Mouse (Mus musculus): ENCODE measurements around the gene Dph2. TPM values are rescaled to one million over a fixed set of nuclear protein-coding genes. Genes with fewer than 3 reads are reported as not detected.

Dph2 gene
- polyA plus RNA-seq, 1 experiment = 6.9 TPM

GRCm38 (mm10) chr4:117867000-117867399, 24.8 kb downstream of the Dph2 start:
- Histone ChIP-seq H3K4me1 (ENCODE audit: control insufficient read depth, insufficient read depth, insufficient read length, low read length) (peaks cover 9% of the 10 kb centered on the region), H3K27ac (ENCODE audit: insufficient read depth, low read depth, low read length) (no peak overlapping the region), H3K4me3 (ENCODE audit: low read depth, low read length) (no peak overlapping the region), H3K27me3 (ENCODE audit: control insufficient read depth, insufficient read depth, low read length) (no peaks in the 10 kb centered on the region), H3K36me3 (ENCODE audit: control insufficient read depth, insufficient read depth, low read length) (no peaks in the 10 kb centered on the region)
- 77% methylated on average over 6 of the region's 6 CpGs for WGBS
- no peak for TF ChIP-seq CTCF (IDR thresholded peaks at IDR 0.05; ENCODE audit: extremely low read depth, insufficient read length, insufficient replicate concordance, low read depth, low read length)
- TF ChIP-seq POLR2A (IDR thresholded peaks at IDR 0.05; ENCODE audit: low read depth, low read length) = no peak

- 26% methylated on average over 9 of the region's 9 CpGs for WGBS
- peaks cover 9% of the 10 kb centered on the region for H3K4me1 ChIP-seq (ENCODE audit: control insufficient read depth, insufficient read depth, insufficient read length, low read length)
These were observed 25.7 kb downstream of the Dph2 start for GRCm38 (mm10) chr4:117866083-117866482.

GRCm38 (mm10) chr4:117862823-117863222, 29.0 kb downstream of the Dph2 start:
- Histone ChIP-seq H3K4me1 (ENCODE audit: control insufficient read depth, insufficient read depth, insufficient read length, low read length) (peaks cover 19% of the 10 kb centered on the region), H3K27ac (ENCODE audit: insufficient read depth, low read depth, low read length) (no peak overlapping the region), H3K4me3 (ENCODE audit: low read depth, low read length) (no peak overlapping the region), H3K27me3 (ENCODE audit: control insufficient read depth, insufficient read depth, low read length) (no peaks in the 10 kb centered on the region), H3K36me3 (ENCODE audit: control insufficient read depth, insufficient read depth, low read length) (no peaks in the 10 kb centered on the region)
- no peak for TF ChIP-seq CTCF (IDR thresholded peaks at IDR 0.05; ENCODE audit: extremely low read depth, insufficient read length, insufficient replicate concordance, low read depth, low read length)
- no peak for TF ChIP-seq POLR2A (IDR thresholded peaks at IDR 0.05; ENCODE audit: low read depth, low read length)
- WGBS = 56% methylated on average over 4 of the region's 4 CpGs

More at GRCm38 (mm10) chr4:117866083-117866482, 25.7 kb downstream of the Dph2 start:
- Histone ChIP-seq H3K4me3 (ENCODE audit: low read depth, low read length) (no peak overlapping the region), H3K27ac (ENCODE audit: insufficient read depth, low read depth, low read length) (no peak overlapping the region), H3K27me3 (ENCODE audit: control insufficient read depth, insufficient read depth, low read length) (no peaks in the 10 kb centered on the region), H3K36me3 (ENCODE audit: control insufficient read depth, insufficient read depth, low read length) (no peaks in the 10 kb centered on the region)
- TF ChIP-seq POLR2A (IDR thresholded peaks at IDR 0.05; ENCODE audit: low read depth, low read length) (no peak), CTCF (IDR thresholded peaks at IDR 0.05; ENCODE audit: extremely low read depth, insufficient read length, insufficient replicate concordance, low read depth, low read length) (no peak)

- no peaks in the 10 kb centered on the region for H3K27me3 ChIP-seq (ENCODE audit: control insufficient read depth, insufficient read depth, low read length)
- no peak overlapping the region for H3K4me3 ChIP-seq (ENCODE audit: low read depth, low read length)
- H3K36me3 ChIP-seq (ENCODE audit: control insufficient read depth, insufficient read depth, low read length) = no peaks in the 10 kb centered on the region; the same call in 1 of the 2 replicates
- no peak for TF ChIP-seq CTCF (IDR thresholded peaks at IDR 0.05; ENCODE audit: extremely low read depth, insufficient read length, insufficient replicate concordance, low read depth, low read length)
- no peak for TF ChIP-seq POLR2A (IDR thresholded peaks at IDR 0.05; ENCODE audit: low read depth, low read length)
- H3K27ac ChIP-seq (ENCODE audit: insufficient read depth, low read depth, low read length) = no peak overlapping the region
- WGBS = 83% methylated on average over 9 of the region's 9 CpGs
- H3K4me1 ChIP-seq (ENCODE audit: control insufficient read depth, insufficient read depth, insufficient read length, low read length) = peaks cover 10% of the 10 kb centered on the region
These were observed 31.3 kb downstream of the Dph2 start for GRCm38 (mm10) chr4:117860570-117860969.

GRCm38 (mm10) chr4:117858794-117859193, 33.0 kb downstream of the Dph2 start:
- 52% methylated on average over 3 of the region's 3 CpGs for WGBS
- H3K4me1 ChIP-seq (ENCODE audit: control insufficient read depth, insufficient read depth, insufficient read length, low read length) = peaks cover 10% of the 10 kb centered on the region
- no peak overlapping the region for H3K27ac ChIP-seq (ENCODE audit: insufficient read depth, low read depth, low read length)
- H3K4me3 ChIP-seq (ENCODE audit: low read depth, low read length) = no peak overlapping the region
- H3K27me3 ChIP-seq (ENCODE audit: control insufficient read depth, insufficient read depth, low read length) = no peaks in the 10 kb centered on the region
- TF ChIP-seq CTCF (IDR thresholded peaks at IDR 0.05; ENCODE audit: extremely low read depth, insufficient read length, insufficient replicate concordance, low read depth, low read length) (peak; percentile 64; the same call in 1 of the 2 replicates), POLR2A (IDR thresholded peaks at IDR 0.05; ENCODE audit: low read depth, low read length) (no peak)
- no peaks in the 10 kb centered on the region; the same call in 1 of the 2 replicates for H3K36me3 ChIP-seq (ENCODE audit: control insufficient read depth, insufficient read depth, low read length)

GRCm38 (mm10) chr4:117855146-117855545, 36.7 kb downstream of the Dph2 start:
- WGBS = 91% methylated on average over 9 of the region's 9 CpGs
- Histone ChIP-seq H3K4me3 (ENCODE audit: low read depth, low read length) (no peak overlapping the region), H3K27me3 (ENCODE audit: control insufficient read depth, insufficient read depth, low read length) (no peaks in the 10 kb centered on the region), H3K36me3 (ENCODE audit: control insufficient read depth, insufficient read depth, low read length) (no peaks in the 10 kb centered on the region; the same call in 1 of the 2 replicates), H3K4me1 (ENCODE audit: control insufficient read depth, insufficient read depth, insufficient read length, low read length) (peaks cover 11% of the 10 kb centered on the region), H3K27ac (ENCODE audit: insufficient read depth, low read depth, low read length) (no peak overlapping the region)
- TF ChIP-seq CTCF (IDR thresholded peaks at IDR 0.05; ENCODE audit: extremely low read depth, insufficient read length, insufficient replicate concordance, low read depth, low read length) = no peak
- no peak for TF ChIP-seq POLR2A (IDR thresholded peaks at IDR 0.05; ENCODE audit: low read depth, low read length)

- H3K4me1 ChIP-seq (ENCODE audit: control insufficient read depth, insufficient read depth, insufficient read length, low read length) = 0 out of 2 replicates have a peak, but pooled peaks cover 2% of the 10 kb centered on the region
- H3K27me3 ChIP-seq (ENCODE audit: control insufficient read depth, insufficient read depth, low read length) = no peaks in the 10 kb centered on the region
These were observed 39.5 kb downstream of the Dph2 start for GRCm38 (mm10) chr4:117852152-117852868.

More at GRCm38 (mm10) chr4:117852152-117852868, 39.5 kb downstream of the Dph2 start:
- Histone ChIP-seq H3K4me3 (ENCODE audit: low read depth, low read length) (no peak overlapping the region), H3K27ac (ENCODE audit: insufficient read depth, low read depth, low read length) (no peak overlapping the region), H3K36me3 (ENCODE audit: control insufficient read depth, insufficient read depth, low read length) (no peaks in the 10 kb centered on the region; the same call in 1 of the 2 replicates)
- 69% methylated on average over 10 of the region's 10 CpGs for WGBS
- TF ChIP-seq POLR2A (IDR thresholded peaks at IDR 0.05; ENCODE audit: low read depth, low read length) = no peak
- TF ChIP-seq CTCF (IDR thresholded peaks at IDR 0.05; ENCODE audit: extremely low read depth, insufficient read length, insufficient replicate concordance, low read depth, low read length) = no peak

Data from small intestine, adult 2 months (tissue).